Mouse (Mus musculus) hindbrain, embryonic 11.5 days (tissue): ENCODE data around the gene Eya2. TPM values are rescaled to one million over a fixed set of nuclear protein-coding genes. Genes with fewer than 3 reads are reported as not detected.

ENCODE experiments used
- ATAC-seq: fragments of 200-750 bp; cut with Nextera tagmentation; 2 replicates; pipeline ENCODE4 v1.8.0; 2017; ENCODE audit warnings: mild to moderate bottlenecking, moderate TSS enrichment, moderate library complexity; ENCODE audit not compliant: low FRiP score
- DNase-seq: peaks from one replicate; pipeline ENCODE4 v3.0.0-alpha.2; 2015; ENCODE audit warnings: low spot score
- H3K27ac ChIP-seq: fragments of 300-500 bp; sonication (generic); 2 replicates; pipeline ENCODE4 v1.5.1; 2014; ENCODE audit warnings: mild to moderate bottlenecking, low read depth, low read length
- H3K27me3 ChIP-seq: fragments of 300-500 bp; sonication (generic); 2 replicates; pipeline ENCODE4 v1.6.1; 2014; ENCODE audit warnings: mild to moderate bottlenecking, low read length, moderate library complexity, mixed read lengths; ENCODE audit not compliant: control insufficient read depth, insufficient read depth
- H3K36me3 ChIP-seq: fragments of 300-500 bp; sonication (generic); 2 replicates; pipeline ENCODE4 v1.6.1; 2014; ENCODE audit warnings: mild to moderate bottlenecking, low read length, moderate library complexity, mixed read lengths; ENCODE audit not compliant: control insufficient read depth, insufficient read depth
- H3K4me1 ChIP-seq: fragments of 300-500 bp; sonication (generic); replicated peaks from 2 replicates; pipeline ENCODE4 v1.6.1; 2014; ENCODE audit warnings: low read length, mixed read lengths; ENCODE audit not compliant: control insufficient read depth, insufficient read depth
- H3K4me2 ChIP-seq: fragments of 300-500 bp; sonication (generic); replicated peaks from 2 replicates; pipeline ENCODE4 v1.6.1; 2014; ENCODE audit warnings: mild to moderate bottlenecking, low read depth, low read length
- H3K4me3 ChIP-seq: fragments of 300-500 bp; sonication (generic); 2 replicates; pipeline ENCODE4 v1.5.1; 2014; ENCODE audit warnings: low read depth, low read length
- H3K9ac ChIP-seq: fragments of 300-500 bp; sonication (generic); 2 replicates; pipeline ENCODE4 v1.6.1; 2014; ENCODE audit warnings: low read depth, low read length
- H3K9me3 ChIP-seq: fragments of 300-500 bp; sonication (generic); 2 replicates; pipeline ENCODE4 v1.6.1; 2016; ENCODE audit warnings: low read length; ENCODE audit not compliant: control insufficient read depth
- WGBS: fragments of 180-500 bp; shearing (Covaris S2); extraction: QIAGEN DNeasy Blood & Tissue Kit; methylation state at CpG from one replicate; pipeline ENCODE4 v1.1.7; 2014; 5-methylcytosine and 5-hydroxymethylcytosine counted together
- polyA plus RNA-seq: library from polyadenylated mRNA; unstranded; fragments of >200 nt; fragmentation: Nextera tagmentation; extraction: Ambion mirVana; gene quantifications from 2 replicates; pipeline ENCODE4 v1.2.1, GENCODE M21; 2014

Gene Eya2
- polyA plus RNA-seq, 1 experiment from 2014 or later = 14.8 TPM

- ATAC-seq = no peak
- 0 out of 2 replicates have a peak, but pooled peaks cover 21% of the 10 kb centered on the region for H3K36me3 ChIP-seq
Observed at GRCm38 (mm10) chr2:165809091-165809490, 214.3 kb downstream of the Eya2 start.

GRCm38 (mm10) chr2:165809901-165810477, 215.2 kb downstream of the Eya2 start:
- Histone ChIP-seq H3K4me3 (no peak overlapping the region), H3K9me3 (no peaks in the 10 kb centered on the region), H3K4me1 (no peaks in the 10 kb centered on the region), H3K27me3 (no peaks in the 10 kb centered on the region), H3K4me2 (no peak overlapping the region), H3K9ac (no peak overlapping the region), H3K36me3 (0 out of 2 replicates have a peak, but pooled peaks cover 21% of the 10 kb centered on the region), H3K27ac (no peak overlapping the region)
- no peak for DNase-seq
- 81% methylated on average over 5 of the region's 5 CpGs for WGBS
- no peak for ATAC-seq

More at GRCm38 (mm10) chr2:165809091-165809490, 214.3 kb downstream of the Eya2 start:
- Histone ChIP-seq H3K4me2 (no peak overlapping the region), H3K27ac (no peak overlapping the region), H3K9me3 (no peaks in the 10 kb centered on the region), H3K4me1 (no peaks in the 10 kb centered on the region), H3K27me3 (no peaks in the 10 kb centered on the region), H3K9ac (no peak overlapping the region), H3K4me3 (no peak overlapping the region)
- WGBS = 95% methylated on average over 5 of the region's 5 CpGs
- no peak for DNase-seq

GRCm38 (mm10) chr2:165811536-165811935, 216.7 kb downstream of the Eya2 start:
- ATAC-seq = no peak

GRCm38 (mm10) chr2:165812889-165813288, 218.1 kb downstream of the Eya2 start:
- Histone ChIP-seq H3K9me3 (no peaks in the 10 kb centered on the region), H3K4me3 (no peak overlapping the region), H3K4me1 (no peaks in the 10 kb centered on the region), H3K9ac (no peak overlapping the region), H3K27ac (no peak overlapping the region), H3K36me3 (0 out of 2 replicates have a peak, but pooled peaks cover 9% of the 10 kb centered on the region), H3K4me2 (no peak overlapping the region), H3K27me3 (no peaks in the 10 kb centered on the region)
- WGBS = 69% methylated on average over 8 of the region's 8 CpGs
- no peak for DNase-seq
- no peak for ATAC-seq

More at GRCm38 (mm10) chr2:165811536-165811935, 216.7 kb downstream of the Eya2 start:
- no peak overlapping the region for H3K4me2 ChIP-seq
- WGBS = 67% methylated on average over 5 of the region's 5 CpGs
- H3K4me1 ChIP-seq = no peaks in the 10 kb centered on the region
- no peaks in the 10 kb centered on the region for H3K27me3 ChIP-seq
- 0 out of 2 replicates have a peak, but pooled peaks cover 16% of the 10 kb centered on the region for H3K36me3 ChIP-seq
- H3K9me3 ChIP-seq = no peaks in the 10 kb centered on the region
- H3K9ac ChIP-seq = no peak overlapping the region
- no peak overlapping the region for H3K4me3 ChIP-seq
- H3K27ac ChIP-seq = no peak overlapping the region
- peak; percentile 40 for DNase-seq

GRCm38 (mm10) chr2:165815103-165815880, 220.5 kb downstream of the Eya2 start:
- no peaks in the 10 kb centered on the region for H3K9me3 ChIP-seq
- H3K9ac ChIP-seq = no peak overlapping the region
- WGBS = 85% methylated on average over 25 of the region's 28 CpGs
- H3K4me2 ChIP-seq = no peak overlapping the region
- DNase-seq = no peak
- ATAC-seq = no peak
- no peaks in the 10 kb centered on the region for H3K27me3 ChIP-seq
- 0 out of 2 replicates have a peak, but pooled peaks cover 7% of the 10 kb centered on the region for H3K36me3 ChIP-seq
- H3K4me1 ChIP-seq = no peaks in the 10 kb centered on the region
- no peak overlapping the region for H3K27ac ChIP-seq
- no peak overlapping the region for H3K4me3 ChIP-seq

- H3K9me3 ChIP-seq = no peaks in the 10 kb centered on the region
- WGBS = 95% methylated on average over 10 of the region's 10 CpGs
- ATAC-seq = no peak
- no peak overlapping the region for H3K9ac ChIP-seq
- H3K4me3 ChIP-seq = no peak overlapping the region
- no peak for DNase-seq
- no peaks in the 10 kb centered on the region for H3K4me1 ChIP-seq
- H3K27ac ChIP-seq = no peak overlapping the region
- H3K36me3 ChIP-seq = peaks cover 6% of the 10 kb centered on the region; the same call in 1 of the 2 replicates
- no peak overlapping the region for H3K4me2 ChIP-seq
- no peaks in the 10 kb centered on the region for H3K27me3 ChIP-seq
Observed at GRCm38 (mm10) chr2:165817437-165817836, 222.6 kb downstream of the Eya2 start.

- ATAC-seq (no peak), DNase-seq (no peak)
- Histone ChIP-seq H3K27me3 (no peaks in the 10 kb centered on the region), H3K4me2 (no peak overlapping the region), H3K36me3 (peaks cover 4% of the 10 kb centered on the region; the same call in 1 of the 2 replicates), H3K27ac (no peak overlapping the region), H3K4me1 (no peaks in the 10 kb centered on the region), H3K9ac (no peak overlapping the region), H3K4me3 (no peak overlapping the region), H3K9me3 (no peaks in the 10 kb centered on the region)
- 95% methylated on average over 6 of the region's 6 CpGs for WGBS
Observed at GRCm38 (mm10) chr2:165818570-165818969, 223.7 kb downstream of the Eya2 start.

- no peaks in the 10 kb centered on the region for H3K27me3 ChIP-seq
- H3K27ac ChIP-seq = peak overlapping the region; percentile 51; the same call in 1 of the 2 replicates
- peaks cover 4% of the 10 kb centered on the region; the same call in 1 of the 2 replicates for H3K36me3 ChIP-seq
- no peak overlapping the region for H3K4me3 ChIP-seq
- WGBS = 86% methylated on average over 10 of the region's 10 CpGs
- DNase-seq (peak; percentile 85), ATAC-seq (0 out of 2 replicates have a peak, but pooled peaks have one; percentile 33)
- H3K4me1 ChIP-seq = no peaks in the 10 kb centered on the region
- H3K9me3 ChIP-seq = no peaks in the 10 kb centered on the region
- H3K4me2 ChIP-seq = no peak overlapping the region
- no peak overlapping the region for H3K9ac ChIP-seq
Observed at GRCm38 (mm10) chr2:165818985-165819948, 224.4 kb downstream of the Eya2 start.
